Mouse (Mus musculus): ENCODE measurements around the gene Cfap299.

Gene Cfap299

DNA sequence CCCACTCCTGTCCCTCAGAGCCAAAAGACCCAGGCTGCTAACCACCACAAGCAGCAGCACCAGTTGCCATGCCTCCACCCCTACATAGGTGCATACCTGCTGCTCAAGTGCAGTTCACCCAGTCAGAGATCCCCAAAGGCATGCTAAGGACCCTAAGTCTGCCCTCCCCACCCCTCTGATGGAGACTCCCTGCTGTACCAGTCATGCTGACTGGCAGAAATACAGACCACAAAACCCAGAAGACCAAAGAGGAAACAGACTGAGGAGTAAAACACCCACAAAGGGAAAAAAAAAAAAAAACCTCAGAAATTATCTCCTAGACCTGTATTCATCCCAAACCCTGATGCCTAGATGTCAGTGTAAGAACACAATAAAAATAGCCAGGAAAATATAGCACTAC lies 256.8 kb downstream of the Cfap299 start:
- in situ Hi-C loops (cut with MboI, MseI), result no loop called here

DNA sequence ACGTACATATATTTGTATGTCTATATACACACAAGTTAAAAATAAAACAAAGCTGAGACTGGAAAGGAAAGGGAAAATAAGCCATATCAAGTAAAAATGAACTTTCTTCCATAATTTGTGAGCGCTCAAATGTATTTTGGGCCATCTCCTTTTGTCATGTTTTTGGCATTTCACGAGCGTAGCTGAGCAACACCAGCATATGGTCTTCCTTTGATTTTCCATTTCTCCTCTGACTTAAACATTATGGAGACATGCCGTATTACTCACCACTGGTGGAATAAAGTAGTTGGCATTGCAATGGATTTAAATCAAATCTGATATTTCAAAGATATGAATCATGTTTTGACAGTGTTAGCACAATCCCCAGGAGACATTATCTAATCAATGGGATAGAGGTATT lies 284.4 kb downstream of the Cfap299 start:
- in situ Hi-C loops (cut with MboI, MseI), result loop anchor here in 1 of 2 experiments (25.0 kb wide), 1 partner anchor 99 kb away; no protein-coding TSS in a partner anchor

DNA sequence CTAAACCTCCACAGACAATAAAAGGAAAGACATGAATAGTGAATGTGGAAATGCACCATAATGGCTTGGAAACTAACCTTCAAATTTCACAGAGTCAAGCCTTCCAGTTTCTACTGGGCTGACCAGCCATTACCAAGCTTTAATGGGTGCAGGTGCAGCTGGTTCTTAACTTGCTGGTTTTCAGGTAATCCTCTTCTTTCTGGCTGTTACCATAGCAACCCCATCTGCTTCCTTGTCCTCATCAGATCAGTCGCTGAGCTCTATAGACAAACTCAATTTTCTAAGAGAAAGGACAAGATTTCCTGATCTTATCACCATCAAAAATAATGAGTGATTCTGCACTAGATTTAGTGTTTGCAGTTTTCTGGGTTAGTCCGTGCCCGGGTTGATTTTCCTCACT lies 287.8 kb downstream of the Cfap299 start:
- in situ Hi-C loops (cut with MboI, MseI), result loop anchor here in 1 of 2 experiments (25.0 kb wide), 1 partner anchor 95 kb away; no protein-coding TSS in a partner anchor

DNA sequence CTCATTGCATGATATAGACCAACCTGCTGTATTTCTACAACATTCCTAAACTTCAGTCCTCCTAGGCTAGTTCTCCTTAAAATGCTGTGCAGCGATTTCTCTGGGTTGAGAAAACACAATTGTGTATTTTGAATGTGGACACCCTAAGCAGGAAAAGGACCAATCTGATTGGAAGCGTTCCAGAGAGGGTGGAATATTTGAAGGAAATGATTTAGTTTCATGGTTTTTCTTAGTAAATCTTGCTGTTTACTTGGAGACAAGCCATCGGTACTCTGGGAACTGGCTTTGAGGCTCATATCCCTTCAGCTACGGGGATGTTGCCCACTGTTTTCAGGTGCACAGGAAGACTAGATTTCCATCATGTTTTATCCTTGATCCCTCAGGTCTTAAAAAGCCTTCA lies 288.3 kb downstream of the Cfap299 start:
- in situ Hi-C loops (cut with MboI, MseI), result loop anchor here in 1 of 2 experiments (25.0 kb wide), 1 partner anchor 95 kb away; no protein-coding TSS in a partner anchor

DNA sequence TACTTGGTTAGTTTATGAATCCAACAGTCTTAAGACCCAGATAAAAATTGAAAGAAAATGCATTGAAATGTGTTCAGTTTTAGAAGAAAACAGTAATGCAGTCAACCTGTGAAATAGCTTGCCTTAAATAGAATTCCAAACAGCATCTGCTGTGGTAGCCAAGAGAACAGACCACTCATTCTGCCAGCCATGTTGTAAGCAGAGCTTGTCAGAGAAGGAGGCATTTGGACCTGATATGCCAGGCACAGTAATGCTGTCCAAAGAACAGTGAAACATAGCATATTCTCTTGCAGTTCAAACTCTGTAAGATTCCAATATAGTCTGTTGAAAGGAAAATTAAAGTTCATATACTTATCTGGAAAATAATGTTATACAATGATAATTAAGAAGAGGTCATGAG lies 321.2 kb downstream of the Cfap299 start:
- in situ Hi-C loops (cut with MboI, MseI), result no loop called here

DNA sequence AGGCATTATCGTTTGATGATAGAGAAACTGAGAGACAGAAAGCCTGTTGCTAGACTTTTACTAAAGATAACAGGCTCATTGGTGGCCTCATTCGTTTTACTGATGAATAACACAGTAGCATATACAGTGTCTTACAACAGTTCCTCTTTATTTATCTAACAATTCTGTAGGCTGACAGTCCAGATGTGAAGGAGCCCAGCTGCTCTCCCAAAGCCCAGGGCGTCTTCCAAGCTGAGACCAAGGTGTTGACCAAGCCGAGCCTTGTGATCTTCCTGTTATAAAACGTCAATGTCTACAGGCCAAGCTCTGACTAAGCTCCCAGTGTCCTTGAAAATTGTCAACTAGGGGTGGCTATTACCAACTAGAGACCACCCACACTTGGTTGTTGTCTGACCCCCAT lies 321.9 kb downstream of the Cfap299 start:
- in situ Hi-C loops (cut with MboI, MseI), result no loop called here

DNA sequence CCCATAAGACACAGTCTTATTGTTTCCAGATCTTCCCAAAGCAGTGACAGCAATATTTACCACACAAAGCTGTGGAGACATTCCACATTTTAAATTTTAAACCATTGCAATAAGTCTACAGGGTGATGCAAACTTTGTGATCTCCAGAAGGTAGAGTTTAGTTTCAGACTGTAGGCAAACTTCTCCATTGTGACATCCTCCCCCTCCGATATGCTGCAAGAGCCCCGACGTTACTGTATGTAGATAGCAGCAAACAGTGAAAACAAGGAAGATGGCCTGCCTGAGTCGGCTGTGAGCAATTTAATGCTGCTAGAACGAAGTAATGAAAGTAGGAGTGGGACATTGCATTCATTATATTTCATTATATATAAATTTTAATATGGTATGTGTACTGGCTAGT lies 359.1 kb downstream of the Cfap299 start:
- in situ Hi-C loops (cut with MboI, MseI), result no loop called here

DNA sequence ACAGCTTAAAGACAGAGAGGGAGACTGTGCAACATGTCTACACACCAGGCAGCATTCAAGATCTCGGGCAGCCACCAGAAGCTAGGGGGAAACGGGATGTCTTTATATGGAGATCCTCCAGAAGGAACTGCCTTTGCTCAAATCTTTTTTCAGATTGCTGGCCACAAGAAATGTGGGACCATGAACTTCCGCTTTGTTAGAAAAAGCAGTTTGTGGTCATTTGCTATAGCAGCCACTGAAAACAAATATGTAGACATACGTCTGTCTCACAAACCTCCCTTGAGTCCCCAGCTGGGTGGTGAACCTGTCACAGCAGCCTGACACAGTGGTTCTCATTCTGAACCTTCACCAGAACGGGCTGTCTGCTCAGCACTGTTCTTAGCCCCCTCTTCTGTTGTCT lies 363.0 kb downstream of the Cfap299 start:
- in situ Hi-C loops (cut with MboI, MseI), result loop anchor here in 1 of 2 experiments (5.0 kb wide), 1 partner anchor 50 kb away; no protein-coding TSS in a partner anchor

DNA sequence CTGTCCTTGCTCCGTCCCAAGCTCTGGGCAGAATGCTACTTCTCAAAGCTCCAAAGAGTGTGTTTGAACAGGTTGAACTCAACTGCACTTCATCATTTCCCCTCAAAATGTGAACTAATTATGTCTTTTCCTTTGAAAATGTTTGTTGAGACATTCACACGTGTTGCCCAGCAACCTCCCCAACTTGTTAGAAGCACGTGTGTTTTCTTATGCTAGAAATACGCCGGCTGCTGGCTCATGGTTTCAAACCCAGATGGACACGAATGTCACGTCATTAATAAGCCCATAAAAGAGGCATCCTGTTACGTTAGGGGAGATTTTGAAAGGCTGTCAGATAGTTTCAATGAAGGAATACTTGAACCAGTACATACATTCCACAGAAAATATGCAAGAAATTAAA lies 367.2 kb downstream of the Cfap299 start:
- in situ Hi-C loops (cut with MboI, MseI), result no loop called here

DNA sequence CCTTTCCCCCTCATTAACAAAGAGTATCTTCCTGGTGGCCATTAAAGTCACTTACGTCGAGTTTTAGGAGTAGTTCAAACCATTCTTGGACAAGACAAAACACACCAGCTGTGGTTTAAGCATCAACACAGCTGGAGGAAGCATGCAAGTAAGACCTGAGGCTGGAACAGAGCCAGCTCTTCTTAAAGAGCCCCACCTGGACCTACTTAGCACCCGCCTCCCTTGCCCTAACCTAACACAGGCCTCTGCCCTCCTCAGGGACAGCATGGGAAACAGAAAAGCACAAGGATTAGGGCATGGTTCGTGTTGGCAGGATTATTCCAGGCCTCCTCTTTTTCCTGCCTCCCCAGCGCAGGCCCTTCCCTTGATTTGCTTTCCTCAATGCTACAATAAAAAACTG lies 374.9 kb downstream of the Cfap299 start:
- in situ Hi-C loops (cut with MboI, MseI), result loop anchor here (10.0 to 25.0 kb wide), 2 partner anchors 92 to 161 kb away; no protein-coding TSS in a partner anchor

DNA sequence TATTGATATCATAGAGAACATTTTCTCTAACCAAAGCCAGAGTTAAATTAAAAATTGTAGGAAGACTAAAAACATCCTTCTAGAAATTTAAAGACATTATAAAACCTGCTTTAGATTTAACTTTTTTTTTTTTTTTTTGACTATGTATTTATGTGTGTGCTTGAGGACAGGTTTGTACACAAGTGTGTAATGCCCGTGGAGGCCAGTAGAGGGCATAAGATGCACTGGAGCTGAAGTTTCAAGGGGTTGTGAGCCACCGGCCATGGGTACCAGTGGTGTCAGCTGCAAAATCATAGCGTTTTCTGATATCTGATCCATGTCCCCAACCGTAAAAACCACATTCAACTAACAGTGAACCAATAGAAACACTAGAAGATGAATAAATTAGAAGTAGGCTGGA lies 377.5 kb downstream of the Cfap299 start:
- in situ Hi-C loops (cut with MboI, MseI), result loop anchor here (10.0 to 25.0 kb wide), 2 partner anchors 94 to 158 kb away; no protein-coding TSS in a partner anchor

DNA sequence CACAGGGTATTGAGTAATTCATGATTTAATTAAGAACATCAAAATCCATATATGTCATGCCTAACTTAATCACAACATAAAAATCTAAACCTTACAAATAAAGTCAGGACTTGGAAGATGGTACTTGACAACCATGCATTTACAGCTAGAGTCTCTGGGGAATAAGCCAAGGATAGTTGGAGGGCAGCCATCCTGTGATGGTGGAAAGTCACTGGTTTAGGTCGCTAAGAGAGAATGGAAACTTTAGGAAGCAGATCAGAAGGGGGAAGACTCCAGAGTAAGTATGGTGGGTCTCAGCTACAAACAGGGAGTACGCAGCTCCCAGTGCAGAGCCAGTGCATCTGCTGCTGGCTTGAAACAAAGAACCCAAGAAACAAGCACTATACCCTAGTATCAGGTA lies 386.3 kb downstream of the Cfap299 start:
- in situ Hi-C loops (cut with MboI, MseI), result loop anchor here in 1 of 2 experiments (25.0 kb wide), 1 partner anchor 103 kb away; no protein-coding TSS in a partner anchor

DNA sequence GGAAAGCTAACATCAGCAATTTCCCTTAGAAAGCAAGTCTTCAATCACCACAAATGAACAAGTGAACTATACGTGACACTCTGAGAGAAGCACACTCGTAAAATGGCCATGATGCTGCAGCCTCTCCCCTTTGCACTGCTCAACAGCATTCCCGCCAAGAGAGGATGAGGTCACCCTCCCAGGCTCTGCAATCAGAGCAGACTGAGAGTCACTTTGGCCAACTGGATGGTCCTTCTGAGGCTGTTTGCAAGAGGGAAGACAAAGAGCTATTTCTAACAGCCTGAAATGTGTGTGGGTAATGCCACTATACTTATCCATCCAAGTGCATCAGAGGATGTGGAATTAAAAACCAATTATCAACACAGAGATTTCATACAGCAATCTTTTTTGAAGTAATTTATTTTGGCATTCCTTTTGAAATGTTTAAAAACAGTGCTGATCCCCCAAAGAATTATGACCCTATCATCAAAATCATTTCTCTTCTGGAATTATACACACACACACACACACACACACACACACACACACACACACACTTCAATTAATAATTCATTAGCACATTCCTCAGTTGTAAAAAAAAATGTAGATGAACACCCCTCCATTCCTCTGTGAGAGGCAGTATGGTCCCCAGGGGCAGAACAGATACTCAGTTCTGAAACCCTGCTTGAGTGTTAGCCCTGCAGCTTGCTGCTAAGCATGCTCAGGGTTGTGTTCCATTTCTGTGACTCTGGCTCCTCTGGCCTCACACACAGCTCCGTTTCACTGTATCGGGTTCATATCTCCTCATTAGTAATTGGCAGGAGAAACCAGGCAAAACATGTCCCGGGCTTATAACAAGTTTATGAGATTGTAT lies 403.3 kb downstream of the Cfap299 start:
- in situ Hi-C loops (cut with MboI, MseI), result no loop called here

DNA sequence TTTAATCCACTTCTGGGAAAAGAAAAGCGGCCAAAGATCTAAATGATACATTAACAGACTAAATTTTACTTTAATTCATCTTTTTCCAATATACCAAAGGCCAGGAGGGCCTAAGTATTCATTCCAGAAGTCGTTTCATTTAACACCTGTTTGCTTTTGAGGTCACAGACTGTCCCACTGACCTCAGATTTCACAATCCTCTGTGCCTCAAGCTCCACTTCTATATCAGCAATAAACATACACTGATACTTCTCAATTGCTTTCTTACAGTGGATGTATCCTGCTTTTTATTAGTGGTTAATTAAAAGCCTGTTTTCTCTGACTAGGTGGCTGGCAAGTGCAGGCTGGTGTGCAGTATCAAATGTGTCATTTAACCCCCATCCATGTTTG lies 403.9 kb downstream of the Cfap299 start:
- in situ Hi-C loops (cut with MboI, MseI), result no loop called here

DNA sequence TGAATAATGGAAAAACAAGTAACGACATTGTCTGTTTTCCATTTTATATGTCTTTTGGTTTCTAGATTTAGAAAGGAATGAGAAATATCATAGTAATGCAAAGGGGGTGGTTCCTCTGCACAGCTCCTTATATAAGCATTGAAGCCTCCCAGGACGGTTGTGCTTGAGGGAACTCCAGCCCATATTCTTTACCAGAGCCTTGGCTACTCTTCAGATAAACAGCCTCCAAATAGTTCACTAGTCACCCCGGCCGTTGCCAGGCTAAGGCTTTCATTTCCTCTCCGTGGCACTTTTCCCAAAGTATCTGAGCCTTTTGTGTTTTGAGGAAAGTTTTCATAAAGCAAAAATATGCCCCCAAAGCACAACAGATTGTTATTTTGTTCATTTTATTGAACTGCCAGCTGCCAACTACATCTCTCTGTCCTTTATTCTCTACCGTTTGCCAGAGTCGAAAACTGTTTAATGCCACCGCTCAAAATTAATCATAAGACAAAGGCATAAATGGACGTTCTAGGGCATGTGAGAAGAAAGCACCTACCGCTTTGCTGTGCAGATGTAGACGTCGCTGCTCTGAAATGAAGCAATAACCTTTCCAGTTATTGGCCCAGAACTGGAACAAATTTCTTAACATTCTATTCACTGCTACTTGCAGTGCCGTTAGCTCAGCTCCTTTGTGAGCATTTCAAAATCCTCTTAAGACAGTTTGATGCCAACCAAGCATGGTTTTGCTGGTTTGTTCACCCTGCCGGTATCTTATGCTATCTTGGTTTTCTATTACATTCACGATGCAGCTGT lies 433.0 kb downstream of the Cfap299 start:
- in situ Hi-C loops (cut with MboI, MseI), result no loop called here

DNA sequence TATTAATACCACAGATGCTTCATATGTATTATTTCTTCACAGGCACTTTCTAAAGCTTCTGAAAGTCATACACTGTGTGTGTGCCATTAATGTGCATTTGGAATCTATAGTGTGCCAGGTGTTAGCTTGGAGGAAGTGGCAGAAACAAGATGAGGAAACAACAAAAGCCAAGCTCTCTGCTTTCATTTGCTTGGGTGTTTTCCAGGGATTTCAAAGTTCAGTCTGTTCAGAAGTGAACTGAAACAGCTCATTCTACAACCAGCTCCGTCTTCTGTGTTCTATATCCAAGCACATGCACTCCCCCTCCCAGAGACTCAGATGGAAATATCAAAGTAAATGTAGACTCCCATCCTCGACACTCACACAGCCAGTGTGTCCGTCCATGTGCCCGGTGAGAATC lies 449.5 kb downstream of the Cfap299 start:
- in situ Hi-C loops (cut with MboI, MseI), result no loop called here

DNA sequence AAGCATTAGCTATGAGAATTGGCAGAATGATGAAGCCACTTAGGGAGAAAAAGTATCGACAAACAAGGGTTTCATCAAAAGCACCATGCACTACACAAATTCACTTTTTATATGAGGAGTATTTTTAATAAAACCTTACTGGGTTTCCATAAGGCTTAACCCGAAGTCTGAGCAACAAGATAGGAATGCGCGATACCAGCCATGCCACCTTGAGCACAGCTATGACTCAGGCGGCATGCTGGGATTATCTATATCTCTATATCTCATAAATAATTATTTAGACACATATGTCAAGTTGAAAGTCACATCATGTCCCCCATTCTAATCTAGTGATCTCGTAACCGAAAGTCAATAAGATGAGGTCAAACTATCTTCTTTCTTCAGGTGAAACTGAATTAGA lies 453.0 kb downstream of the Cfap299 start:
- in situ Hi-C loops (cut with MboI, MseI), result no loop called here

DNA sequence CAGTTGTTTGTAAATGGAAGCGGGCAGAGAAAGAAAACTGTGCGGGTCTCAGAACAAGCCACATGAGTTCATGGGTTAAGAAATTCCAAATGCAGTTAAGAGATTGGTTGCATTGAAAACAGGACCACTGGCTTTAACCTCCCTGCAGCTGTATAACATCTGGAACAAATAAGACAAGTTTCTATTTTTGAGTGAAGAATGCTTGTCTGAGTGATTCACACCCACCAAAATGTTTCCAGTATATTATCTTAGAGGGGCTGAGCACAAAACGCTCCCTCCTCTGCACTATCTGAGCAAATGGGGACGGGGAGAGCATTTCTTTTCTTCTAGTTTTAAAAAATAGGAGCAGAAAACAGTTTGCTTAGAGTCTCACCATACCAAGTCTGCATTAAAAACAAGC lies 458.6 kb downstream of the Cfap299 start:
- in situ Hi-C loops (cut with MboI, MseI), result no loop called here

DNA sequence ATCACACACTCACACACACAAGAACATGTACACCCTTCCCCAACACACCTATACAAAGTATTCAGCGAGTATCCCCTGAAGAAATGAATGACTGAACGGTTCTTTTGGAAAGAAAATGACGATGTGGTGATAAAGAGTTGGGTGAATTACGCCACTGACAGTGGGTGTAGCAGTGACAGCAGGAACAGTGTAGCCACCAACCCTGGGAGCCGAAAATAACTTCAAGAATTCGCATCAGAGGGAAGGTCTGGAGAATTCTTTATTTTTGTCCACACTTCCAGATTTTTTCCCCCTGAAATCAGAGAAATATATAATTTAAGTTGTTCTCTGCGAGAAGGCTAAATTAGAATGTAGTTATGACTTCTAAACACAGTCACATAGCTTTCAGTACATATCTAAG lies 459.5 kb downstream of the Cfap299 start:
- in situ Hi-C loops (cut with MboI, MseI), result no loop called here

DNA sequence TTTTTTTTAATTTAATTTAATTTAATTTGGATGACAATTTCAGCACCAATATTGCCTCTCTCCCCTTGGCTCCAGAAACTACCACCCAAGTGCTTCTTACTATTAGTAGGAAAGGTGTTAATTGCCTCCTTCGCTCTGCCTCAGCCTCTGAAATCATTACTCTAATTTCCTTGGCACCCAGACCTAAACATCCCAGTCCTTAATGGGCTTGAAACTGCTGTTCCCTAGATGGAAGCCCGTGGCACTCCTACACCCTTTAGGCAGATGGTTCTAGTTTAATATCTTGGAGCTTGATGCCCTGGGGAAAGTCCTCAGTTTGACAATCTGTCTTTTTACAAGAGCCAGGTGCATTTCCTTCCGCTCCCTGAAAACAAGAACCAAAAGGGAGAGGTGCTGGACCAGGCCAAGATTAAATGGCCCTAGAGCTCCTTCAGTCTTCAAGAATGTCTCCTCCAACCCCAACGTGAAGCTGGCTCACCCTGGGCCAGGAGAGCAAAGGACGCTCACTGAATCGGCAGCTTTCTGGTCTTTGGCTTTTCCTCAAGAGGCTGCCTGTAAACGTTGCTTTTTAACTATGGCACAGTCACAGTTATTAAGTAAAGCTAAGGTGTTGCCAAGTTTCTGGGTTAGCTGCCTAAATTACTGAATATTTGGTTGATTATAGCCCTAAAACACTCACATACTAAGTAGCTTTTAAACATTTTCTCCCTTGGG lies 461.9 kb downstream of the Cfap299 start:
- in situ Hi-C loops (cut with MboI, MseI), result no loop called here

DNA sequence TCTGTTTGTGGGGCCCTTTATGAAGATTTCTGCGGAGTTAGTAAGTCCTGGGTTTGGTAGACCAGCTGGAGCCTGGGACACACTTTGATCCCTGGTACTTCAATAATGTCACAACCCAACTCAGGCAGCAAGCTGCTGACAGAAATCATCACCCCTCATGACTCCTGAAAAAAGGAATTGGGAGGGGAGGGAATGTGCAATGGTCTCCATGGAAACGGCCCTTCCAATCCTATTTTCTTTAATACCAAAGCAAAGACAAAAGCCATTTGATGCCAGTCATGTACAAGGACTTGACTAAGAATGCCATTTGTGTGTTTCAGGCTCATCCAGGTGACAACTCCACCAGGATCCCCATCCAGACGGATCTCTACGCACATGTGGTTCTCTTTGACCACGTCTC lies 472.4 kb downstream of the Cfap299 start:
- in situ Hi-C loops (cut with MboI, MseI), result no loop called here

DNA sequence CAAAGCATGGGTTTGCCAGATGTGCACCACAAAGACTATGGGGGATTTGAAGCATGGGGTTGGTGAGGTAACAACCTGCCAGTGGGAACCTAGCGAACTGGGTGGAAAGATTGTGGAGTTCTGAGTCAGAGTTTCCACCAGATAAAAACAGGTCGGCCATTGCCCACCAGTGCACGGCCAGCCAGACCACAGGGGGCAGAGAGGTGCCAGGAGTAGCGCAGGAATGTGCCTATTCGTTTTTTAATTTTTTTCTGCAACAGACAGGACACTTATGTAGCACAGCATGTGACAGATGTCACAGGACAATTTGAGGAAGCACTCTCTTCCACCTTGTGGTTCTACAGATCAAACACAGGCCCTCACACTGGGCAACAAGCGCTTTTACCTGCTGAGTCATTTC lies 475.7 kb downstream of the Cfap299 start:
- in situ Hi-C loops (cut with MboI, MseI), result no loop called here
